Mouse (Mus musculus): ENCODE results near the gene Vmn1r95.
"Not testable (repeated sequence)": the region's sequence is repeated elsewhere in the genome, so short reads cannot be mapped to it uniquely, and the experiment has no call there.

Gene Vmn1r95

DNA sequence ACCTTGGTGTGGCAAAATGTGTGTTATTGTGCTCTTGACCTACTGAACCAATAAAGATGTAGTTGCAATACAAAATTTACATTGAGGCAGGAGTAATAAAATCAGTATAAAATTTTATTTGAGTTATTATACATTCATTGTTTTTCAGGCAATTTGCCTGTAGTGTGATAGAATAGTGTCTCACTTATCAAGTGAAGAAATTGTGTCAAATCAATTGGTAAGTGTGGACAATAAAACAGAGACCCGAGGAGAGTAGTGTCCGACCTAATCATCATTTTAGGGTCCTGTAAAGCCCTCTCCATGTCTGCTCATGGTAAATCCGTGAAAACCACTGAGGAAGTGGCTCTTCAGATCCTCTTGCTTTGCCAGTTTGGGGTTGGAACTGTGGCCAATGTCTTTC lies at the start of gene Vmn1r95:
Gene Vmn1r95, plus strand, starts transcription at position 301 of the 400 bp plus-strand sequence.
- not testable (repeated sequence) for DNase-seq (ENCODE audit: extremely low read depth, low read depth)

- not testable (repeated sequence) for DNase-seq (ENCODE audit: extremely low read depth, low read depth)
Measured at GRCm38 (mm10) chr7:20168277-20168676, 25.2 kb upstream of the Vmn1r95 start, which contains the start of gene Vmn1r94. Vmn1r94 (minus strand) TSS chr7:20168377.

DNA sequence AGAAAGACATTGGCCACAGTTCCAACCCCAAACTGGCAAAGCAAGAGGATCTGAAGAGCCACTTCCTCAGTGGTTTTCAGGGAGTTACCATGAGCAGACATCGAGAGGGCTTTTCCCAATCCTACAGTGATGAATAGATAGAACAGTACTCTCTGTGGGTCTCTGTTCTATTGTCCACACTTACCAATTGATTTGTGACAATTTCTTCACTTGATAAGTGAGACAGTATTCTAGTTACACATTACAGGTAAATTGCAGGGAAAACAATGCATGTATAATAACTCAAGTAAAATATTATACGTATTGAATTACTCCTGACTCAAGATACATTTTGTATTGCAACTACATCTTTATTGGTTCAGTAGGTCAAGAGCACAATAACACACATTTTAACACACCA lies 12.0 kb downstream of the Vmn1r95 start, which contains the start of gene Gm6164:
Gene Gm6164, minus strand, starts transcription at position 101 of the 400 bp plus-strand sequence.
- DNase-seq (ENCODE audit: extremely low read depth, low read depth), result not testable (repeated sequence)

DNA sequence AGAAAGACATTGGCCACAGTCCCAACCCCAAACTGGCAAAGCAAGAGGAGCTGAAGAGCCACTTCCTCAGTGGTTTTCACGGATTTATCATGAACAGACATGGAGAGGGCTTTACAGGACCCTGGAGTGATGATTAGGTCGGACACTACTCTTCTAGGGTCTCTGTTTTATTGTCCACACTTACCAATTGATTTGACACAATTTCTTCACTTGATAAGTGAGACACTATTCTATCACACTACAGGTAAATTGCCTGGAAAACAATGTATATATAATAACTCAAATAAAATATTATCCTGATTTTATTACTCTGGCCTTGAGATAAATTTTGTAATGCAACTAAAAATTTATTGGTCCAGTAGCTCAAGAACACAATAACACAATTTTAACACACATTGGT lies 40.2 kb downstream of the Vmn1r95 start, which contains the start of gene Gm4498:
Gene Gm4498, minus strand, starts transcription at position 101 of the 400 bp plus-strand sequence.
- not testable (repeated sequence) for DNase-seq (ENCODE audit: extremely low read depth, low read depth)
